Mouse (Mus musculus) neural tube, embryonic 11.5 days (tissue): ENCODE measurements around the gene Pde4dip. TPM values are rescaled to one million over a fixed set of nuclear protein-coding genes. Genes with fewer than 3 reads are reported as not detected.

Experiments
- ATAC-seq: fragments of 200-750 bp; cut with Nextera tagmentation; 2 replicates; pipeline ENCODE4 v1.8.0; 2017; ENCODE audit warnings: moderate number of reproducible peaks, mild to moderate bottlenecking, moderate TSS enrichment, moderate library complexity; ENCODE audit not compliant: insufficient read depth, low FRiP score, low TSS enrichment
- DNase-seq: peaks from one replicate; pipeline ENCODE4 v3.0.0-alpha.2; 2015; ENCODE audit warnings: low spot score
- H3K27ac ChIP-seq: fragments of 300-500 bp; sonication (generic); 2 replicates; pipeline ENCODE4 v1.5.1; 2014; ENCODE audit warnings: low read depth, mild to moderate bottlenecking, low read length
- H3K27me3 ChIP-seq: fragments of 300-500 bp; sonication (generic); 2 replicates; pipeline ENCODE4 v1.6.1; 2014; ENCODE audit warnings: mild to moderate bottlenecking, low read length, mixed read lengths; ENCODE audit not compliant: control insufficient read depth, insufficient read depth
- H3K36me3 ChIP-seq: fragments of 300-500 bp; sonication (generic); 2 replicates; pipeline ENCODE4 v1.6.1; 2014; ENCODE audit warnings: mild to moderate bottlenecking, low read length, moderate library complexity, mixed read lengths; ENCODE audit not compliant: control insufficient read depth, insufficient read depth
- H3K4me1 ChIP-seq: fragments of 300-500 bp; sonication (generic); 2 replicates; pipeline ENCODE4 v1.6.1; 2014; ENCODE audit warnings: low read length, mixed read lengths; ENCODE audit not compliant: control insufficient read depth, insufficient read depth
- H3K4me2 ChIP-seq: fragments of 300-500 bp; sonication (generic); 2 replicates; pipeline ENCODE4 v1.6.1; 2014; ENCODE audit warnings: low read depth, mild to moderate bottlenecking, moderate library complexity
- H3K4me3 ChIP-seq: fragments of 300-500 bp; sonication (generic); 2 replicates; pipeline ENCODE4 v1.5.1; 2014; ENCODE audit warnings: low read depth, low read length
- H3K9ac ChIP-seq: fragments of 300-500 bp; sonication (generic); 2 replicates; pipeline ENCODE4 v1.6.1; 2014; ENCODE audit warnings: mild to moderate bottlenecking, low read length
- H3K9me3 ChIP-seq: fragments of 300-500 bp; sonication (generic); 2 replicates; pipeline ENCODE4 v1.6.1; 2016; ENCODE audit warnings: low read length; ENCODE audit not compliant: control insufficient read depth
- WGBS: fragments of 180-500 bp; shearing (Covaris S2); extraction: QIAGEN DNeasy Blood & Tissue Kit; methylation state at CpG from one replicate; pipeline ENCODE4 v1.1.7; 2014; 5-methylcytosine and 5-hydroxymethylcytosine counted together
- microRNA-seq: library from miRNA; unstranded; fragments of <30 nt; microRNA quantifications from one replicate; pipeline ENCODE4, GENCODE M21; 2016
- polyA plus RNA-seq: library from polyadenylated mRNA; unstranded; fragments of >200 nt; fragmentation: Nextera tagmentation; extraction: Ambion mirVana; gene quantifications from 2 replicates; pipeline ENCODE4 v1.2.1, GENCODE M21; 2014

Pde4dip gene
- polyA plus RNA-seq, 1 experiment from 2014 or later, result 49.7 TPM

GRCm38 (mm10) chr3:97653781-97654180 is 234.7 kb downstream of the Pde4dip start:
- WGBS, result 92% methylated on average over 5 of the region's 5 CpGs
- no peak overlapping the region for H3K4me2 ChIP-seq
- no peak for DNase-seq
- ATAC-seq, result no peak
- no peak overlapping the region for H3K27ac ChIP-seq
- no peak overlapping the region for H3K4me3 ChIP-seq
- no peaks in the 10 kb centered on the region for H3K9me3 ChIP-seq
- no peak overlapping the region for H3K9ac ChIP-seq
- H3K4me1 ChIP-seq, result peaks cover 4% of the 10 kb centered on the region
- no peaks in the 10 kb centered on the region for H3K27me3 ChIP-seq
- no peaks in the 10 kb centered on the region for H3K36me3 ChIP-seq

GRCm38 (mm10) chr3:97651604-97652003 is 236.9 kb downstream of the Pde4dip start:
- Histone ChIP-seq H3K4me2 (no peak overlapping the region), H3K4me3 (no peak overlapping the region), H3K36me3 (no peaks in the 10 kb centered on the region), H3K4me1 (no peaks in the 10 kb centered on the region), H3K9ac (no peak overlapping the region), H3K9me3 (no peaks in the 10 kb centered on the region), H3K27ac (no peak overlapping the region), H3K27me3 (no peaks in the 10 kb centered on the region)
- no peak for ATAC-seq
- no peak for DNase-seq
- 85% methylated on average over 10 of the region's 10 CpGs for WGBS

GRCm38 (mm10) chr3:97649469-97649868 is 239.0 kb downstream of the Pde4dip start:
- 79% methylated on average over 6 of the region's 6 CpGs for WGBS

GRCm38 (mm10) chr3:97649022-97649421 is 239.5 kb downstream of the Pde4dip start:
- ATAC-seq, result no peak
- Histone ChIP-seq H3K27ac (no peak overlapping the region), H3K4me1 (no peaks in the 10 kb centered on the region), H3K4me3 (no peak overlapping the region), H3K9me3 (no peaks in the 10 kb centered on the region), H3K4me2 (no peak overlapping the region), H3K27me3 (no peaks in the 10 kb centered on the region), H3K9ac (no peak overlapping the region), H3K36me3 (no peaks in the 10 kb centered on the region)
- WGBS, result 61% methylated on average over 3 of the region's 3 CpGs
- DNase-seq, result no peak

More at GRCm38 (mm10) chr3:97649469-97649868, 239.0 kb downstream of the Pde4dip start:
- DNase-seq, result no peak
- Histone ChIP-seq H3K9ac (no peak overlapping the region), H3K36me3 (no peaks in the 10 kb centered on the region), H3K27me3 (no peaks in the 10 kb centered on the region), H3K4me1 (no peaks in the 10 kb centered on the region), H3K4me3 (no peak overlapping the region), H3K4me2 (no peak overlapping the region), H3K9me3 (no peaks in the 10 kb centered on the region), H3K27ac (no peak overlapping the region)
- no peak for ATAC-seq

GRCm38 (mm10) chr3:97648518-97648917 is 240.0 kb downstream of the Pde4dip start:
- no peak overlapping the region for H3K9ac ChIP-seq
- DNase-seq (no peak), ATAC-seq (no peak)
- no peak overlapping the region for H3K27ac ChIP-seq
- H3K4me3 ChIP-seq, result no peak overlapping the region
- H3K4me2 ChIP-seq, result no peak overlapping the region
- H3K9me3 ChIP-seq, result no peaks in the 10 kb centered on the region
- H3K36me3 ChIP-seq, result no peaks in the 10 kb centered on the region
- H3K27me3 ChIP-seq, result no peaks in the 10 kb centered on the region
- WGBS, result 47% methylated on average over 1 of the region's 1 CpGs
- no peaks in the 10 kb centered on the region for H3K4me1 ChIP-seq

GRCm38 (mm10) chr3:97642001-97642400 is 246.5 kb downstream of the Pde4dip start:
- no peaks in the 10 kb centered on the region for H3K9me3 ChIP-seq
- H3K36me3 ChIP-seq, result no peaks in the 10 kb centered on the region
- H3K27me3 ChIP-seq, result no peaks in the 10 kb centered on the region
- H3K4me2 ChIP-seq, result no peak overlapping the region
- no peak overlapping the region for H3K9ac ChIP-seq
- WGBS, result 91% methylated on average over 9 of the region's 9 CpGs
- no peak overlapping the region for H3K4me3 ChIP-seq
- H3K27ac ChIP-seq, result no peak overlapping the region
- DNase-seq (no peak), ATAC-seq (no peak)
- H3K4me1 ChIP-seq, result no peaks in the 10 kb centered on the region

DNA sequence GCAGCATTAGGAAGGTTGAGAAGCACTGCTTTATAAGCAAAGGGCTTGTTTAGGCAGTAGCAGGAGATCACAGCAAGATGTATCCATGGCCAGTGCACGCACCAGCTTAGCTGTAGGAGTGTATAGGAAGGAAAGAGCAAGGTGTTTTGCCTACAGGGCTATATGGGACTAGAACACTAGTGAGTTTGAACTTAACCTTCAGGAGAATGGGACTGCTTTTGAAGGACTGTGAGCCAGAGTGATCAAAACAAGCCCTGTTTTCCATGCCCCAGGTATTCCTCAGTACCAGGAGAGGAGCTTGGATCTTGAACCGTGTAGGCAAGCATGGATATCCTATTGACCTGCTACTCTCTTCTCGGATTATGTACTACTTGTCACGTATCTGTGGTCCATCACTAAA is 247.1 kb downstream of the Pde4dip start:
- 90% methylated on average over 4 of the region's 4 CpGs for WGBS
- H3K4me2 ChIP-seq, result no peak overlapping the region
- no peak for ATAC-seq

More for the DNA sequence above, 247.1 kb downstream of the Pde4dip start:
- H3K4me1 ChIP-seq, result no peaks in the 10 kb centered on the region
- no peak overlapping the region for H3K4me3 ChIP-seq
- H3K27me3 ChIP-seq, result no peaks in the 10 kb centered on the region
- no peak overlapping the region for H3K27ac ChIP-seq
- H3K9me3 ChIP-seq, result no peaks in the 10 kb centered on the region
- no peak for DNase-seq
- H3K9ac ChIP-seq, result no peak overlapping the region
- H3K36me3 ChIP-seq, result no peaks in the 10 kb centered on the region

Small RNA genes within 50 kb of the gene (microRNA-seq; reads per million reads assigned to microRNA genes)
- not detected for gene Mir7225

Other genes with a start within 250 kb of the Pde4dip start
- gene Prkab2, start 230.5 kb downstream of the Pde4dip start, polyA plus RNA-seq, result 6.9 and 7.2 TPM in 2 replicates
- not detected in 2 replicates for gene Gm17651, start 214.0 kb downstream of the Pde4dip start, polyA plus RNA-seq
- gene Sec22b, start 12.5 kb upstream of the Pde4dip start, polyA plus RNA-seq, result 136 and 138 TPM in 2 replicates
- gene Notch2, start 124.8 kb upstream of the Pde4dip start, polyA plus RNA-seq, result 22.3 and 24.6 TPM in 2 replicates